Mouse (Mus musculus): ENCODE measurements around the gene Wwc2.

Wwc2 gene

GRCm38 (mm10) chr8:47905256-47905655 lies 85.5 kb downstream of the Wwc2 start:
- in situ Hi-C loops (cut with MseI, MboI): no loop called here

DNA sequence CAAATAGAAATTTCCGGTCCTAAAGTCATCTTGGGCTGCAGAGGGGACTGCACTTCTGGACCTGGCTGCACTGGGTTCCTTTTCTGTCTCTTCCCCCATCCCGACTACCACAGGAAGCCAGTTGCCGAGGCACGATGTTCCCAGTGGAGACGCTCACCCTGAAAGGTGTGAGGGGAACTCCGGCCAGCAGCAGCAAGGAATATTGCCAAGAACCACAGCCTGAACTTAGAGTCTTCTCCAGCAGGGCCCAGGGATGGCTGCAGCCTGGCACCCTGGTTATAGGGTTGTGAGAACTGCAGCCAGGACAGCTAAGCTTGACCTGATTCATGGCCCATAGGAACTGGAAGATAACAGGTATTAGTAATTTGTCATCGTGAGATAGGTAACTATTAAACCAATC lies 86.7 kb downstream of the Wwc2 start:
- in situ Hi-C loops (cut with MseI, MboI): no loop called here

- in situ Hi-C loops (cut with MseI, MboI): no loop called here
These were observed 88.0 kb downstream of the Wwc2 start for GRCm38 (mm10) chr8:47902704-47903103.

- in situ Hi-C loops (cut with MseI, MboI): no loop called here
These were observed 90.4 kb downstream of the Wwc2 start for GRCm38 (mm10) chr8:47900361-47900760.

DNA sequence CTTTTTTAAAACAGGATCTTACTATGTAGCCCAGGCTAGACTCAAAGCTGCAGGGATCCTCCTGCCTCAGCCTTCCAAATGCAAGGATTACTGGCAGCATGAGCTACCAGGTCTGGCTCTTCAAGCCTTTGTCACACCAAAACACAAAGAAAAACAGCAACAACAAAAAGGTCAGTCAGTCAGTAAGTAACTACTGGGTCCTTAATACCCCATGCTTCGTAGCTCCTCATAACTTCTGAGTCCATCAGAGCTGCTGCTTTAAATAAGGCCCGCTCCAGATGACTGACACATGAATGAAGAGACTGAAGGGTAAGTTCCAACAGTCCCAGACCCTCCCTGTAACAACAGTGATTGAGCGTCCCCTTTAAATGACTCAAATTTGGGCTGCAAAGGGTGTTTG lies 90.8 kb downstream of the Wwc2 start:
- in situ Hi-C loops (cut with MseI, MboI): no loop called here

- in situ Hi-C loops (cut with MseI, MboI): no loop called here
These were observed 98.3 kb downstream of the Wwc2 start for GRCm38 (mm10) chr8:47892419-47892818.

DNA sequence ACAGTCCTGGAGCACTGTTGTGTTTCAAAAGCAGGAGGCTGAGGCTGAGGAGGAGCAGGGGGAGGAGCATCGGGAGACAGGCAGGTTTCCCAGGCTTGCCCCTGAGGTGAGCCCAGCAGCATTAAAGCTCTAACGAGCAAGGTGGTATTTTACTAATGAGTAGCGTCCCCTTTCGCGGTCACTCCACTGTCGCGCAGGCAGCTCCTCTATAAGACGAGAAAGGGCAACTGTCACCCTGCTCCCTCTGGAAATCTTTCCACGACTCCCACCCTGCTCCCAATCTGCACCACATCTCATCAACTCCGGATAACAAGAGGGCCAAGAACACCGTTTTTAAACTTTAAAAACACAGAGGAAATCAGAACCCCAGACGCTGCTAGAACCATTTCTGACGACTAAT lies 99.1 kb downstream of the Wwc2 start:
- in situ Hi-C loops (cut with MseI, MboI): no loop called here

GRCm38 (mm10) chr8:47890814-47891210 lies 99.9 kb downstream of the Wwc2 start:
- in situ Hi-C loops (cut with MseI, MboI): no loop called here

- in situ Hi-C loops (cut with MseI, MboI): no loop called here
These were observed 100.5 kb downstream of the Wwc2 start for GRCm38 (mm10) chr8:47889936-47890813.

DNA sequence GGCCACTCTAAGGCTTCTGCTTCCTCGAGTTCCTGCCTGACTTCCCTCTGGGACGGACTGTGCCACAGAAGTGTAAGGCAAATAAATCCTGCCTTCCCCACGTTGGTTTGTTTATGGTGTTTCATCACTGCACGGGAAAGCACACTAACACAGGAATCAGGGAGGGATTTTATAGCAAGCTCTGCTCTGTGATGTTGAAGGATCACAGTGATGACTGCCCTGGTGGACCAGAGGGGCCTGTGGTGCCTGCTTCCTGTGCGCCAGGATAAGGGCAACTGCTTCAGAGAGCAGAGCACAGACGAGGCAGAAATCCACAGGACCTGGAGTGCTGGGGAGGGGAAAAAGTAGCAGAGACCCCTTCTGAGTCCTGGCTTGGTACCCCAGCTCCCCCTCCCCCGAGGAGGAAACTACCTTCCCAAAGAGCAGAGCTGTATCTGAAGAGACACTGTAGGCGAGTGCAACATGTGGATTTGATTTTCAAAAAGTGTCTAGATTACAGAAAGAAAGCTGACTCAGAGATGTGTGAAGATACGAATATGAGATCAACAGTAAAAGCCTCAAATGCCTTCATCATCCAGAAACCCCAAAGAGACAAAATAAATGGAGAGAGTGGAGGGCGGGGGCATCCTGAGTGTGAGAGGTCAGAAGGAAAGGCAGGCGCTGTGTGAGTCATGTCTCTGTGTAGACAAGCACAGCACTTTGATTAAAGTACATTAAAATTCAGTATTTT lies 101.7 kb downstream of the Wwc2 start:
- in situ Hi-C loops (cut with MseI, MboI): no loop called here

GRCm38 (mm10) chr8:47884306-47884705 lies 106.4 kb downstream of the Wwc2 start:
- in situ Hi-C loops (cut with MseI, MboI): no loop called here

GRCm38 (mm10) chr8:47883739-47884138 lies 107.0 kb downstream of the Wwc2 start:
- in situ Hi-C loops (cut with MseI, MboI): no loop called here

DNA sequence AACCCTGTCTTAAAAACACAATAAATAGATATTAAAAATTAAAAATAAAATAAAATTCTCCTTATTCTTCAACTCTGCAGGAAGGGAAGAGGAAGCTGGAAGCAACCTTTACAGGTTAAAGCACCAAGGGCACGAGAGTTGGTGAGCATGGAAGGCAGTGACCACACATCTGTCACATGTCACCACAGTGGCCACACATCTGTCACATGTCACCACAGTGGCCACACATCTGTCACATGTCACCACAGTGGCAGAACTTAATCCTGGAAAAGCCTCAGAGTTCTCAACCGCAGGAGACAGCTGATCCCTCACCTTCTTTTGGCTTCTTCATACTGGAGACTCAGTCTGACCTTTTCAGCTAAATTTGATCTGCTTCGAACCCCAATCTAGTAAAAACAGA lies 112.2 kb downstream of the Wwc2 start:
- in situ Hi-C loops (cut with MseI, MboI): loop anchor here in 1 of 2 experiments (5.0 to 10.0 kb wide), 2 partner anchors 39 to 136 kb away; no protein-coding TSS in a partner anchor

GRCm38 (mm10) chr8:47875865-47876264 lies 114.9 kb downstream of the Wwc2 start:
- in situ Hi-C loops (cut with MseI, MboI): loop anchor here in 1 of 2 experiments (5.0 to 10.0 kb wide), 2 partner anchors 41 to 139 kb away; no protein-coding TSS in a partner anchor

GRCm38 (mm10) chr8:47874497-47875178 lies 116.1 kb downstream of the Wwc2 start:
- in situ Hi-C loops (cut with MseI, MboI): loop anchor here in 1 of 2 experiments (5.0 to 10.0 kb wide), 2 partner anchors 43 to 140 kb away; no protein-coding TSS in a partner anchor

GRCm38 (mm10) chr8:47872361-47873107 lies 118.2 kb downstream of the Wwc2 start:
- in situ Hi-C loops (cut with MseI, MboI): loop anchor here in 1 of 2 experiments (10.0 kb wide), 1 partner anchor 142 kb away; no protein-coding TSS in a partner anchor

- in situ Hi-C loops (cut with MseI, MboI): no loop called here
These were observed 123.7 kb downstream of the Wwc2 start for GRCm38 (mm10) chr8:47867067-47867466.

DNA sequence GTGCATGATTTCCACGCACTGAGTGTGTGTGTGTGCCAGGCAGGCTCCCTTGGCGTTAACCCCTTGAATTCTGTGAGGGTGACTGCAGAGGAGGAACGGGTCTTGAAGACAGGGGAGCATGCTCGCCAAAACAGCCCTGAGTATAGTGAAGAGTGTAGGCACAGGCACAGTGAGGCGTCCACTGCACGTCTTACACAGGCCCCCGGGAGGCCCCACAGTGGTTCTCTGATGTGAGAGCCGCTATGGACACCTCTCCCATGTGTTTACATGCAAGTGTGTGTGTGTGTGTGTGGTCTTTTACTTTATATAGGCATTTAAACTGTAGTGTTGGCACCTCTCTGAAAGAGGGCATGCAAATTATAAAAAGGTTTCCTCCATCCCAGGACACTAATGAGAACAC lies 124.2 kb downstream of the Wwc2 start:
- in situ Hi-C loops (cut with MseI, MboI): no loop called here

GRCm38 (mm10) chr8:47859259-47859658 lies 131.5 kb downstream of the Wwc2 start:
- in situ Hi-C loops (cut with MseI, MboI): no loop called here

DNA sequence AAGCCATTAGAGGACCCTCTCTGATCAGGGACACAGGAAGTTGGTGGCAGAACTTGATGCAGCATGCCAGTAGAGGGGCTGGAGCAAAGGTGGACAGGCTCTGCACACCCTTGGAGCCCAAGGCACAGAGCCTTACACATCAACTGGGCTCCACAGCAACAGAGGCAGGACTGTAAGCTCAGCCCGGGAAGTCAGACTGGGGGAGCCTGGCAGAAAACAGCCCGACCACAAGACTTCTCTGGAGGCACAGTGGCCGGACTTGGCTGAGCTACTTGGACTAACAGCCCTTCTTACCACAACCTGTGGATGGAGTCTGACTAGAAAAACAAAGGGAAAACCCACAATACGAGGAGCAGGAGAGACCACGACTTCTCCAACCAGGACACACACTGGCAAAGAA lies 137.4 kb downstream of the Wwc2 start:
- in situ Hi-C loops (cut with MseI, MboI): no loop called here

- in situ Hi-C loops (cut with MseI, MboI): no loop called here
These were observed 138.0 kb downstream of the Wwc2 start for GRCm38 (mm10) chr8:47852737-47853136.

Data from mouse trophoblast stem cell (cell line).